ENCODE assay signal across 26 mouse cellular contexts in the genomic region with DNA sequence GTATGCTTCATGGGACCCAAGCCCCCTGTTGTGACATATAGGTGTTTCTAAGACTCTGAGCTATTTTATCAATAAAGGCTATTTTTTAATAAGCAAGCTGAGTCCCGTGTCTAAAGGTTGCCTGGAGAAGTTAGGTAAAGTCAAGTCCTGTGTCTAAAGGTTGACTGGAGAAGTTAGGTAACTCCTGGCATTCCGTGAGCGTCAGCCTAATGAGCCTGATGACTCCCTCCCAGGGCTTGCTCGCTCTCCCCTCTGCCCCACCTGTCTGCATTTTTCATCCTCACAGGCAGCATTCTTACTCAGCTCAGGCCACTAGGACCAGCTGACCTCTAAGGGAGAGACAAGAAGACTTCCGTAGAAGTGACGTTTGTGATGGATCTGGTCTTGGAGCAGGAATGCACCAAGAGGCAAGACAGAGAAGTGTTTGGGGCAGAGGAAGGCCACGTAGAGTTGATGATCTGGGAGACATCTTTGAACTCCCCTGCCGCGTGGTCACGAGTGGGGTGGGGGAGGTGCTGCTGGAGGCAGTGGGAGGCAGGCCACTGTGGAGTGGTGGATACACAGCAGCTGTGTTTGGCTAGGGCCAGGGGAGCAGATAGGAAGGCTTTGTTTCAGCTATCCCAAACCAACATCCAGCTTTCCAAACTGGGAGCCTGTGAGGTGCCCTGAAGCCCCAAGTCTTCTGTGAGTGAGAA. TPM values are rescaled to one million over a fixed set of nuclear protein-coding genes. Genes with fewer than 3 reads are reported as not detected.
A peak's percentile ranks its signal among the peaks of the same experiment; 100 is the strongest.
DNase-seq lines count a peak whose midpoint lies in the region; ATAC-seq and TF ChIP-seq lines count a peak whose summit lies in the region.
"Had no signal": no experiment of that assay in that cellular context is flagged by ENCODE, and none has a peak within 500 bp of the region (broad histone marks: within the 10 kb centered on the region; RNA-seq: fewer than 3 reads in every experiment).

No protein-coding gene starts in this region.

- no peaks in the 10 kb centered on the region for H3K36me3 ChIP-seq in heart, embryonic 12.5 days
- H3K36me3 ChIP-seq in liver, embryonic 14.5 days (replicated peaks; ENCODE audit: control insufficient read depth, insufficient read depth, low read depth) = peaks cover 23% of the 10 kb centered on the region
- H3K36me3 ChIP-seq: stomach, embryonic 15.5 days had no signal

- no peak for DNase-seq in heart, adult 9 months (ENCODE audit: low spot score in 2 of 2)
- peak; percentile 75 to 85 for DNase-seq in kidney, adult 8-10 months
- peak; percentile 50 for DNase-seq in kidney, postnatal 10 days
- DNase-seq in liver, embryonic 14.5 days (ENCODE audit: low read depth in 3 of 3, low spot score in 3 of 3) = no peak
- DNase-seq in layer of hippocampus, postnatal 10 days (ENCODE audit: low spot score in 2 of 2) = no peak
- DNase-seq in urinary bladder, postnatal 4 days (ENCODE audit: low spot score in 2 of 2) = no peak
- DNase-seq: B cell, adult 2 months; cerebellum, adult 18-20 months; gastrocnemius, postnatal 10 days; heart, adult 11 months; layer of hippocampus, adult 9-11 months; lung, embryonic 14.5 days; lung, postnatal 36 days; right cerebral cortex, postnatal 25 days; thymus, adult 2 months had no signal

- 0 out of 2 replicates have a peak overlapping the region, but pooled peaks have one; percentile 5 for H3K9ac ChIP-seq in heart, embryonic 12.5 days
- peak overlapping the region; percentile 35 for H3K9ac ChIP-seq in liver, embryonic 14.5 days (replicated peaks)
- H3K9ac ChIP-seq: hindbrain, embryonic 14.5 days; lung, embryonic 14.5 days; stomach, embryonic 15.5 days had no signal

- no peak for TF ChIP-seq EP300 in liver, embryonic 14.5 days (IDR thresholded peaks at IDR 0.05; ENCODE audit: low read depth)

- TF ChIP-seq CTCF in liver, embryonic 14.5 days (IDR thresholded peaks at IDR 0.05; ENCODE audit: low read depth) = no peak

- ATAC-seq in heart, embryonic 12.5 days (ENCODE audit: insufficient number of reproducible peaks, low FRiP score) = no peak
- no peak for ATAC-seq in liver, embryonic 14.5 days (ENCODE audit: insufficient read depth)
- ATAC-seq: forebrain, embryonic 14.5 days; intestine, embryonic 16.5 days had no signal

- peaks cover 55% of the 10 kb centered on the region for H3K27me3 ChIP-seq in heart, embryonic 12.5 days (replicated peaks)
- peaks cover 35% of the 10 kb centered on the region for H3K27me3 ChIP-seq in liver, embryonic 14.5 days (ENCODE audit: control insufficient read depth, insufficient read depth, low read length)

- no peak overlapping the region for H3K4me3 ChIP-seq in heart, embryonic 12.5 days
- H3K4me3 ChIP-seq in liver, embryonic 14.5 days (ENCODE audit: insufficient read depth in 1 of 2, low read depth in 2 of 2, low read length in 2 of 2) = peak overlapping the region; percentile 10 to 77; a peak in 3 of 4 replicates
- H3K4me3 ChIP-seq: stomach, embryonic 15.5 days had no signal

- no peaks in the 10 kb centered on the region for H3K9me3 ChIP-seq in heart, embryonic 12.5 days (replicated peaks)
- H3K9me3 ChIP-seq in liver, embryonic 14.5 days (ENCODE audit: control insufficient read depth, low read length) = no peaks in the 10 kb centered on the region
- H3K9me3 ChIP-seq: stomach, embryonic 15.5 days had no signal

- H3K27ac ChIP-seq in heart, embryonic 12.5 days (ENCODE audit: poor library complexity, severe bottlenecking) = no peak overlapping the region
- peak overlapping the region; percentile 86 for H3K27ac ChIP-seq in liver, embryonic 14.5 days
- H3K27ac ChIP-seq: hindbrain, embryonic 14.5 days; stomach, embryonic 15.5 days had no signal

- 54% methylated on average over 10 of the region's 10 CpGs for WGBS in heart, embryonic 12.5 days
- 64% methylated on average over 10 of the region's 10 CpGs for WGBS in liver, embryonic 14.5 days (ENCODE audit: insufficient replicate concordance)

- H3K4me2 ChIP-seq in heart, embryonic 12.5 days = peak overlapping the region; percentile 22
- peak overlapping the region; percentile 79 for H3K4me2 ChIP-seq in liver, embryonic 14.5 days (ENCODE audit: low read depth)
- H3K4me2 ChIP-seq: hindbrain, embryonic 14.5 days; lung, embryonic 14.5 days; stomach, embryonic 15.5 days had no signal

- peaks cover 52% of the 10 kb centered on the region for H3K4me1 ChIP-seq in heart, embryonic 12.5 days (replicated peaks)
- peaks cover 48 to 67% of the 10 kb centered on the region in 2 experiments for H3K4me1 ChIP-seq in liver, embryonic 14.5 days (replicated peaks; ENCODE audit: control insufficient read depth in 2 of 2, insufficient read depth in 2 of 2, low read length in 1 of 2)

RNA-seq across cellular contexts. Expression of a gene that starts 4.3 kb away (rescaled TPM):
- polyA plus RNA-seq in heart, embryonic 12.5 days (2016; fragmentation: Nextera tagmentation; extraction: Ambion mirVana) = 7.1 and 7.6 TPM in 2 replicates
- polyA plus RNA-seq in liver, embryonic 14.5 days (2012; rRNA removed) = 12.4 and 13.2 TPM in 2 replicates
- 20.0 and 24.4 TPM in 2 replicates for polyA plus RNA-seq in liver, embryonic 14.5 days (2014; fragmentation: Nextera tagmentation; extraction: Ambion mirVana)
- under 1 TPM; 0.23 to 0.29 TPM for total RNA-seq in layer of hippocampus, postnatal 10 days (2021)
- total RNA-seq: megakaryocyte-erythroid progenitor cell, adult 5-6 weeks had no signal
- polyA plus RNA-seq: lung, embryonic 14.5 days had no signal

RNA-seq across cellular contexts. Expression of a gene that starts 28.8 kb away (rescaled TPM):
- polyA plus RNA-seq in heart, embryonic 12.5 days (2016; fragmentation: Nextera tagmentation; extraction: Ambion mirVana) = not detected in 2 replicates
- not detected in 2 replicates for polyA plus RNA-seq in liver, embryonic 14.5 days (2012; rRNA removed)
- not detected in 2 replicates for polyA plus RNA-seq in liver, embryonic 14.5 days (2014; fragmentation: Nextera tagmentation; extraction: Ambion mirVana)
- total RNA-seq in layer of hippocampus, postnatal 10 days (2021) = not detected
- total RNA-seq: adrenal gland, postnatal 4 days; left cerebral cortex, adult 8-10 months; megakaryocyte-erythroid progenitor cell, adult 5-6 weeks; midbrain, postnatal 0 days had no signal
- polyA plus RNA-seq: forebrain, embryonic 14.5 days; heart, postnatal 0 days; hindbrain, embryonic 14.5 days; intestine, embryonic 16.5 days; limb, embryonic 11.5 days; lung, embryonic 14.5 days; midbrain, postnatal 0 days; stomach, embryonic 15.5 days had no signal

RNA-seq across cellular contexts. Expression of a gene that starts 31.3 kb away (rescaled TPM):
- polyA plus RNA-seq in heart, embryonic 12.5 days (2016; fragmentation: Nextera tagmentation; extraction: Ambion mirVana) = 23.8 and 26.3 TPM in 2 replicates
- 1.1 and 1.8 TPM in 2 replicates for polyA plus RNA-seq in liver, embryonic 14.5 days (2012; rRNA removed)
- 1.5 and 1.7 TPM in 2 replicates for polyA plus RNA-seq in liver, embryonic 14.5 days (2014; fragmentation: Nextera tagmentation; extraction: Ambion mirVana)
- 1 to 10 TPM; 3.1 to 3.7 TPM for total RNA-seq in layer of hippocampus, postnatal 10 days (2021)

RNA-seq across cellular contexts. Expression of a gene that starts 57.7 kb away (rescaled TPM):
- 0.44 and 0.45 TPM in 2 replicates for polyA plus RNA-seq in heart, embryonic 12.5 days (2016; fragmentation: Nextera tagmentation; extraction: Ambion mirVana)
- polyA plus RNA-seq in liver, embryonic 14.5 days (2012; rRNA removed) = 0.26 and 0.45 TPM in 2 replicates
- 0.32 and 0.33 TPM in 2 replicates for polyA plus RNA-seq in liver, embryonic 14.5 days (2014; fragmentation: Nextera tagmentation; extraction: Ambion mirVana)
- not detected for total RNA-seq in layer of hippocampus, postnatal 10 days (2021)
- total RNA-seq: megakaryocyte-erythroid progenitor cell, adult 5-6 weeks had no signal
- polyA plus RNA-seq: forebrain, embryonic 14.5 days; limb, embryonic 11.5 days had no signal

Comparison
In these comparisons a context has a peak if more than half of its experiments do, and no peak if none do; other contexts are left out.
1. DNase-seq: peak in kidney, adult 8-10 months (2 of 2) and kidney, postnatal 10 days (single experiment); none in heart, adult 9 months (0 of 2), liver, embryonic 14.5 days (0 of 3), layer of hippocampus, postnatal 10 days (0 of 2) and urinary bladder, postnatal 4 days (0 of 2).